Mouse (Mus musculus): ENCODE measurements around the gene Pdilt.

Pdilt gene

GRCm38 (mm10) chr7:119513056-119513455, 10.2 kb downstream of the Pdilt start:
- peak; percentile 6 for DNase-seq (ENCODE audit: low read depth, low spot score)

- no peak for DNase-seq (ENCODE audit: low read depth, low spot score)
These were observed 12.1 kb downstream of the Pdilt start for GRCm38 (mm10) chr7:119511143-119511542.

DNA sequence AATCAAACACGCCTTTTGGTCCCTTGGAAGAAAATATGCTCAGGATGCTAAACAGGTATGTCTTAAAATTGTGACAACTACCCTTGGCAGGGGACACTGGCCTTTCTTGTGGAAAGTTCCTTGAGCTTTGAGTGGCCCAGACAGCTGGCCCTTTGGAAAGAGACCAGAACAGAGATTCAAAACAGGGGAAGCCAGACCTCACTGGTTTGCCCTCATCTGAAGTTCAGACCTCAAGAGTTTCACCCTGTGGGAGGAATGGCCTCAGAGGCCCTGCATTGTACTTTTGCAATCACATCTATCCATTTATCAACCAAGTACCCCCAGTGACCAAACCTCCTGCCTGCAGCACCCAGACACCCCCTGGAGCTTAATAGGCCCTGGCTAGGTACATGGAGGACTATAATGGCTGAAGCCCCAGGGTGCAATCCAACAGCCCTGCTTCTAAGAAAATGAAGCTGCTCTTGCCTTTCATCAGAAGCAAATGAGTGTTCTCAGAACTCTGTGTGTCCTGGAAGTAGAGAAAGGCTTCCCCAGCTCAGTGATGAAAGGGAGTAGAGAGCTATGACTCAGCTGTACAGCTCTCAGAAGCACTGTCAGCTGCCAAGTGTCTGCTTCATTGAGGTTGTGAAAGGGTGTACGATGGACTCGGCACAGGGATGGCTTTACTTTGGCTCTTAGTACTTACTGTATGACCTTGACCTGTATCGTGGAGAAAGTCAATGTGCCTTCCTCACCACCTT, 33.1 kb downstream of the Pdilt start:
- no peak for DNase-seq (ENCODE audit: low read depth, low spot score)

DNA sequence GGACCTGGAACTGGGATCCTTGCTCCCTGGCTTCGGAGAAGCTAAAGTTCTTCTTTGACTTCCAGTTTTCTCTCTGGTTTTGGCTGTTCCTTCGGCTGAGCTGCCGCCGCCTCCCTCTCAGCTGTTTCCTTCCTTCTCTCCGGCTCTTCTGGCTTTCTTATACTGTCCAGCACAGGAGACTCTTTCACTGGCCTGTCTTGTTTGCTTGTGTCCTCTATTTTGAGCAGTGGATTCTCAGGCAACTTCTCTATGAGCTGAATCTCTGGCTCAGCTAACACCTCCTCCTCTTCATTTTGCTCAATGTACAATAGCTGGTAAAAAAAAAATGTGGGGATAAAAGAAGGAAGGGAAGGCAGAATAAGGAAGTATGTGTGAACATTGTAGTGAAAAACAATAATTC, 36.6 kb downstream of the Pdilt start:
- no peak for DNase-seq (ENCODE audit: low read depth, low spot score)

- no peak for DNase-seq (ENCODE audit: low read depth, low spot score)
These were observed 39.1 kb downstream of the Pdilt start for GRCm38 (mm10) chr7:119484154-119484553.

- no peak for DNase-seq (ENCODE audit: low read depth, low spot score)
These were observed 44.0 kb downstream of the Pdilt start, which contains the start of gene Umod for GRCm38 (mm10) chr7:119479256-119479655. Gene Umod (minus strand): TSS chr7:119479282.

- DNase-seq (ENCODE audit: low read depth, low spot score): no peak
These were observed 46.5 kb downstream of the Pdilt start for GRCm38 (mm10) chr7:119476500-119477389.

- DNase-seq (ENCODE audit: low read depth, low spot score): no peak
These were observed 64.1 kb downstream of the Pdilt start, which contains the start of gene Gp2 for GRCm38 (mm10) chr7:119459185-119459584. Gene Gp2 (minus strand): TSS chr7:119459285.

GRCm38 (mm10) chr7:119454192-119454591, 69.1 kb downstream of the Pdilt start:
- no peak for DNase-seq (ENCODE audit: low read depth, low spot score)

DNA sequence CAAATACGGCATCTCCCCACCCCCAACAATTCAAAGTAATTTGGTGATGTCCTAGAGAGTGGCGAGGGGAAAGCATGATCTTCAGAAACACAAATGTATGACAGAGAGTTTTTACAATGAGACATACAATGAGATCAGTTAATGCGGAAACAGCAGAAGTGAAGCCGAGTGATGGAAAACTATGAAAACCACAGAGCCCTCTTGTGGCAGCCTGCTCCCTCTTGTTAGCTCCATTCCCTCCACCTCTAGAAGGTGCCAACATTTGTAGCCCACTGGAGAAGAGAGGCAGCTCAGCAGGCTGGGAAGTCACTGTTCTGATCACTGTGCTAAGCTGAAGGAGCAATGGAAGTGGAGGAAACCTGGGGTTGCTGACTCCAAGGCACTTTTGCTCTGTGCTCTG, 79.4 kb downstream of the Pdilt start:
- no peak for DNase-seq (ENCODE audit: low read depth, low spot score)

- DNase-seq (ENCODE audit: low read depth, low spot score): no peak
These were observed 81.4 kb downstream of the Pdilt start for GRCm38 (mm10) chr7:119441938-119442337.
